Mouse (Mus musculus): ENCODE measurements at regions not wholly inside any gene's neighbourhood (a gene's known extent, or its start where the extent isn't known, plus 50 kb on each side); places are given as distances from the start of the nearest gene placed in this dataset.
A peak's percentile ranks its signal among the peaks of the same experiment; 100 is the strongest.

DNA sequence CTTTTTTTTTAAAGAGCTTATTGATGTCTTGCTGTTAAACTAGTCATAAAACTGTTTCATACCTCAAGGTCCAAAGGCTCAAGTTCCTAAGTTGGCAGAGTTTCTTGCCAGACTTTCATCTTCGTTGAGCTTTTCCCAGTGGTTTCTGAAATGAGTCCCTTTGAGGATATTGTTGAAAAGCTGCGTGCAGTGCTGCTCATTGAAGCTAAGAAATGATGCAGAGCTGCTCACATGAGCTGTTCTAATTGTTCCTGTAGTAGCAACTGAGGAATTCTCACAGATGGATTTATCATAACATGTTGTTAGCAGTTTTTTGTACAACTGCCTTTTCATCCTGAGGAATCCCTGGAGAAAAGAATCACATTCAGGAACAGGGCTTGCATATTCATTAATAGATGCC is 249.3 kb downstream of the Col11a1 start:
- no peak for DNase-seq (ENCODE audit: low spot score in 2 of 2)

DNA sequence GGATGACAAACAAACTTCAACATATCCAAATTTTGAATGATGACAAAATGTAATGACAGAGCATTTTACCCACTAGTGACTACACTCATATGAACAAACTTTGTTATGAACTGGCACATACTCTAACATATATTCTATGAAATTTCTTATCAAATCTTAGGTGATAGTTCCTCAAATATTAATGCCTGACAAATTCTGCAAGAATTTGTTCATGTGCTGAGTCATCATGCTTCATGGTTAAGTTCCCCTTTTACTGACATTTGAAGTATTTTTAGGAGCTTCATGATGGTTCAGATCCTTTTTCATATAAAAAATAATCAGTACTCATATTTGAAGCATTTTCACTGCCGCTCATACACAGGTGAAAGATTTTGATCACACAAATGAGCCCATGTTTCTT is 289.1 kb downstream of the Col11a1 start:
- no peak for DNase-seq (ENCODE audit: low spot score in 2 of 2)

DNA sequence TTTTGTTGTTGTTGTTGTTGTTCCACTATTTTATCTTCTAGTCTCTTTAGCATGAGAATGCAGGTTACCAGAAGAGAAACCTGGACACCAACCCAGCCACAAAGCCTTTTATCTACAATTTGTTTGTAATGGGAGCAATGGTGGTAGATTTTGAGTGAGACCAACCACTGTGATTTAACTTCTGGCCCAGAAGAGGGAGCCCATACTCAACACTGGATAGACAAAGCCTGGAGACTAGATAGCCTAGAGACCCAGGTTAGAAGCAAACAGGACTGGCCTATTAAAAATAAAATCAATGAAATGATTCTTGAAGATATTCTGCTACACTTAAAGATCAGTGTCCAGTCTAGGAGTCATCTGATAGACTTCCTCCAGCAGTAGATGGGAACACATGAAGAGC is 304.0 kb downstream of the Col11a1 start:
- peak in 1 of 2 experiments; percentile 2 for DNase-seq (ENCODE audit: low spot score in 2 of 2)

DNA sequence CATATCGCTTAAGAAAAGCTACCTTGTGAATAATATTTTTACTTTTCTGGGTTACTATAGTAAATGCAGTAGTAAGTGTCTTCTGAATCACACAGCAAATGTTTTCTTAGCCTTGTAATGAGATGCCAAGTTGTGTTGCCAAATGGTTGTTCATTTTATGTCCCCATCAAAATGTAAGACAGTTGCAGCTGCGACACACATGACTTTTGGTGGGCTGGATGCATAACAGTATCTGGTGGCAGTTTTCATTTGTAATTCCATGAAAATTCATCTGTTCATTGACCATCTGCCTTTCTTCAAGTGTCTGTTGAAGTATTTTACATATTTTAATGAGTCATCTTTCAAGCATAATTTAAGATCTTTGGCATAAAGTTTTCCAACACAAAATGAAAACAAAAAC is 313.4 kb downstream of the Col11a1 start:
- peak in 1 of 2 experiments; percentile 1 for DNase-seq (ENCODE audit: low spot score in 2 of 2)

DNA sequence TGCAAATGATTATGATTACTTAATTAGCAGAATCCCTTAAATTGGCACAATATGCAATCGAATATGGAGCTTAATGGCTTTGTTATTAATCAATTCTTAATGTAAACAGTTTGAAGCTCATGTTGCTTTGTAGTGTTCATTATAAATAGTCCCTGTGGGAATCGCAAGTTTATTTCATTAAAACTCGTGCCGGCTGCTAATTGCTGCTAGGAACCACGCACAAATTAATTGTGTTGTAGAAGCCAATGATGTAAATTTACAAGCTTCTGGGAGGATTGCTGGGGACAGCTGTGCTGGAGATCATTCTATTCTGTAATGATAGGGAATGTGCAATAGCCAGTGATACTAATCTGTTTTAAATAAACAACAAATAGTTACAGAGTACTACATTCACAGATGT is 349.7 kb downstream of the Col11a1 start:
- DNase-seq (ENCODE audit: low spot score in 2 of 2): no peak

DNA sequence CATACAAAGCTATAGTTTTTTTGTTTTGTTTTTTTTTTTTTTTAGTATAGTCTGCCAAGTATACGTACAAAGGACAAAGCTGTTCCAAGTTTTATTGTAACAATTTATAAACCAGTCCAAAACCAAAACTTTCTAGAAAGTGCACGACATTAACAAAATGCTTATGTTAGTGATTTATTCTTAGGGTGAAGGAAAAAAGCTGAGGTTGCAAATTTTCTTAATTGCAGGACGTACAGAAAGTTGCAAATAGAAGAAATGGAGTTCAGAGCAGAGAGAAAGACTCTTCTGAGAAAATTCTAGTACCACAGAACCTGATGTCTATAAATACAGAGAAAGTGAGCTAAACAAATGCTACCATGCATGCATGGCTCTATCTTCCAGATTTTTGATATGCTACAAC is 373.1 kb downstream of the Col11a1 start:
- no peak for DNase-seq (ENCODE audit: low spot score in 2 of 2)

Data from left cerebral cortex, adult 9 months (tissue).